Mouse (Mus musculus): ENCODE results near the gene Scgb2b18. TPM values are rescaled to one million over a fixed set of nuclear protein-coding genes. Genes with fewer than 3 reads are reported as not detected.
"Not testable (repeated sequence)": the region's sequence is repeated elsewhere in the genome, so short reads cannot be mapped to it uniquely, and the experiment has no call there.

Scgb2b18 gene
- not detected for total RNA-seq (2022)

DNA sequence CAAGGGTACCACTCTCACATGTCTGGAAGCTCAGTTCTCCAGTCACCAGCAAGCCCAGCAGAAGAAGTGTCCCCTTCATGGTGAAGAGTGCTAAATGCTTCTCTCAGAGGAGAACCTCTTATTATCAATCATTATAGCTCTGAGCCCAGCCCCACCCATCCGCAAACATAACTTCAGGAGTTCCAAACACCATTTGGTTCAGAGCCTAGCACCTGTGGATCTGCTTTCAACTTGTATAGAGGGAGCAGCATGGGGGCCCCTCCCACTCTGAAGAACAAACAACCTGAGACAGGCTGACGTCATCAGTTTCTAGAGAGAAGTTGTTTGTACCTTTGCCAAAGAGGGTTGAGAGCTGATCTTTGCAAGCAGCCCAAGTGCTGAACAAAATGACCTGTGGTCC, at the start of gene Scgb2b18:
Gene Scgb2b18 (minus strand): TSS at position 101 of the 400 bp plus-strand sequence.
- not testable (repeated sequence) for DNase-seq (ENCODE audit: low spot score in 2 of 2)

DNA sequence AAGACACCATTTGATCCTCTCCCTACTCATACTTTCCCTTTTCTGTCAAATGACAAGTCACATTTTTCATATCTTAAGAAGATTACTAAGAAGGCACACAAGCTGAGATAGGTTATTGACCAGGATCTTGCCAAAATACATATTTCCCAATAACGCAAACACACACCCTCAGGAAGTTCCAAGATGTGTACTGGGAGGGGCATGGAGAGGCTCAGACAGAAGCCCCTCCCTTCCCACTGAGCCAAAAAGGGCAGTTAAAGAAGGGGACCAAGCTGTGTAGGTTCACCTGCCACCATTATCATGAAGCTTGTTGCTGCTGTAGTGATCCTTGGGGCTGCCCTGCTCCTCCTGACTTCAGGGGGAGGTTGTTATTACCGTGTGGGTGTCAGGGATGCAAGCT, 11.6 kb upstream of the Scgb2b18 start, which contains the start of gene Scgb1b18:
Gene Scgb1b18 (plus strand): TSS at position 301 of the 400 bp plus-strand sequence.
- DNase-seq (ENCODE audit: low spot score in 2 of 2) = not testable (repeated sequence)

Other genes with a start within 250 kb of the Scgb2b18 start
- not detected for gene Scgb2b17, start 117.3 kb downstream of the Scgb2b18 start, total RNA-seq (2022)
- not detected for gene Scgb1b17, start 110.4 kb downstream of the Scgb2b18 start, total RNA-seq (2022)
- gene Scgb1b18, start 11.7 kb upstream of the Scgb2b18 start, total RNA-seq (2022) = not detected
- not detected for gene Scgb2b19, start 106.5 kb upstream of the Scgb2b18 start, total RNA-seq (2022)
- not detected for gene Scgb1b19, start 113.4 kb upstream of the Scgb2b18 start, total RNA-seq (2022)
- not detected for gene Scgb2b20, start 192.5 kb upstream of the Scgb2b18 start, total RNA-seq (2022)
- gene Scgb1b20, start 199.4 kb upstream of the Scgb2b18 start, total RNA-seq (2022) = not detected

Measured in left cerebral cortex, adult 8-10 months (tissue).